Mouse (Mus musculus): ENCODE data around the gene Vmn1r75. TPM values are rescaled to one million over a fixed set of nuclear protein-coding genes. Genes with fewer than 3 reads are reported as not detected.

Gene Vmn1r75
- not detected in 2 replicates for polyA plus RNA-seq (2012; rRNA removed)

- DNase-seq = no peak
- Histone ChIP-seq H3K4me3 (replicated peaks; ENCODE audit: extremely low read depth, low read depth, low read length) (no peak within 1 kb of the TSS), H3K4me1 (ENCODE audit: control insufficient read depth, insufficient read depth, low read length) (no peaks in the 10 kb centered on the region)
- TF ChIP-seq POLR2A (IDR thresholded peaks at IDR 0.05; ENCODE audit: borderline replicate concordance, extremely low read depth, low read depth, low read length) (no peak), CTCF (IDR thresholded peaks at IDR 0.05; ENCODE audit: insufficient read depth, low read length) (no peak)
Observed at GRCm38 (mm10) chr7:11874330-11874729, at the start of gene Vmn1r75. TSS of gene Vmn1r75 (plus strand) at chr7:11874630.

- no peaks in the 10 kb centered on the region for H3K4me1 ChIP-seq (ENCODE audit: control insufficient read depth, insufficient read depth, low read length)
- 64% methylated on average over 2 of the region's 2 CpGs for WGBS
- TF ChIP-seq CTCF (IDR thresholded peaks at IDR 0.05; ENCODE audit: insufficient read depth, low read length) (no peak), POLR2A (IDR thresholded peaks at IDR 0.05; ENCODE audit: borderline replicate concordance, extremely low read depth, low read depth, low read length) (no peak)
- no peak within 1 kb of the TSS for H3K4me3 ChIP-seq (replicated peaks; ENCODE audit: extremely low read depth, low read depth, low read length)
- no peak for DNase-seq
Observed at GRCm38 (mm10) chr7:11833680-11834079, 40.8 kb upstream of the Vmn1r75 start, which contains the start of gene Vmn1r74. TSS of gene Vmn1r74 (plus strand) at chr7:11833980.

Other genes starting within 250 kb of the Vmn1r75 start
- not detected in 2 replicates for gene Vmn1r72, start 194.5 kb upstream of the Vmn1r75 start, polyA plus RNA-seq (2012; rRNA removed)
- not detected in 2 replicates for gene Vmn1r73, start 144.4 kb upstream of the Vmn1r75 start, polyA plus RNA-seq (2012; rRNA removed)
- gene Vmn1r74, start 40.6 kb upstream of the Vmn1r75 start, polyA plus RNA-seq (2012; rRNA removed) = not detected in 2 replicates
- gene Vmn1r76, start 63.6 kb downstream of the Vmn1r75 start, polyA plus RNA-seq (2012; rRNA removed) = not detected in 2 replicates
- not detected in 2 replicates for gene Vmn1r77, start 162.1 kb downstream of the Vmn1r75 start, polyA plus RNA-seq (2012; rRNA removed)

All from lung, adult 2 months (tissue).